Mouse (Mus musculus) embryo, embryonic 10.5 days (tissue): ENCODE data around the gene Cmtm5.
A peak's percentile ranks its signal among the peaks of the same experiment; 100 is the strongest.
"Not testable (repeated sequence)": the region's sequence is repeated elsewhere in the genome, so short reads cannot be mapped to it uniquely, and the experiment has no call there.

Source experiments
- DNase-seq: peaks from one replicate; pipeline ENCODE4 v3.0.0-alpha.2; 2015; ENCODE audit warnings: low spot score

Cmtm5 gene

DNA sequence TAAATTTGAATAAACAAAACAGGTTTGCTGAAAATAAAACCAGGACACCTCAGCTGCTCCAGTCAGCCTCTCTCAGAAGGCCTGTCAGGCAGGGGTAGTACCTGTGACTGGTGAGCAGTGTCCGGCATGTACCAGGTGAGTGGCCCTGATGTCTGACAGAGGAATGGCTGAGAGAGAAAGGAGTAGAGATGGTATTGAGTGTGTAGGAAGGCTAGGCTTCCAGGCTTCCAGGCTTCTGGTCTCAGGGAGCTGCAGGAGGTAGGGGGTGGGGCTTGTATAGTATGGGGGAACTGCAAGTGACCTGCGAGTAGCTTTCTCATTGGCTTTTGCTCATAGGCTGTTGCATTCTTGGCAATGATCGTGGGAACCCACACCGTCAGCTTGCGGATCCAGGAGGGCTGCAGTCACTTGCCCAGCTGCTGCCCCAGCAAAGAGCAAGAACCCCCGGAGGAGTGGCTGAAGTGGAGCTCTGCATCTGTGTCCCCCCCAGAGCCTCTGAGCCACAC is 3.4 kb upstream of the Cmtm5 start, which contains the start of gene Il25:
Il25 (plus strand) TSS at position 51 of the 506 bp plus-strand sequence.
- DNase-seq: no peak

DNA sequence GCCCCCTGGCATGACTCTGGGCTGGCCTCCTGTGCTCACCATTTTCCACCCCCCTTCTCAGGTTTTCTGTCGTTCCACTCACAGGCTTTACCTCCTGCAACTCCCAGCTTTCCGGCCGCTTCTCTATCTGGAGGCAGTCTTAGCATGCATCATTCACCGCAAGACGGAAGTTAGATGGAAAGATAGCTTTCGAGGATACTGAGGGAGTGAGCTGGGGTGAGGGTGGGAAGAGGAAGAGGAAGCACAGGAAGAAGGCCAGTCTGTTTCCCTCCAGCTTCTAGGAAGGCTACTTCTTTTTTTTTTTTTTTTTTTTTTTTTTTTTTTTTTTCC is 735 bp downstream of the Cmtm5 start:
- no peak for DNase-seq

DNA sequence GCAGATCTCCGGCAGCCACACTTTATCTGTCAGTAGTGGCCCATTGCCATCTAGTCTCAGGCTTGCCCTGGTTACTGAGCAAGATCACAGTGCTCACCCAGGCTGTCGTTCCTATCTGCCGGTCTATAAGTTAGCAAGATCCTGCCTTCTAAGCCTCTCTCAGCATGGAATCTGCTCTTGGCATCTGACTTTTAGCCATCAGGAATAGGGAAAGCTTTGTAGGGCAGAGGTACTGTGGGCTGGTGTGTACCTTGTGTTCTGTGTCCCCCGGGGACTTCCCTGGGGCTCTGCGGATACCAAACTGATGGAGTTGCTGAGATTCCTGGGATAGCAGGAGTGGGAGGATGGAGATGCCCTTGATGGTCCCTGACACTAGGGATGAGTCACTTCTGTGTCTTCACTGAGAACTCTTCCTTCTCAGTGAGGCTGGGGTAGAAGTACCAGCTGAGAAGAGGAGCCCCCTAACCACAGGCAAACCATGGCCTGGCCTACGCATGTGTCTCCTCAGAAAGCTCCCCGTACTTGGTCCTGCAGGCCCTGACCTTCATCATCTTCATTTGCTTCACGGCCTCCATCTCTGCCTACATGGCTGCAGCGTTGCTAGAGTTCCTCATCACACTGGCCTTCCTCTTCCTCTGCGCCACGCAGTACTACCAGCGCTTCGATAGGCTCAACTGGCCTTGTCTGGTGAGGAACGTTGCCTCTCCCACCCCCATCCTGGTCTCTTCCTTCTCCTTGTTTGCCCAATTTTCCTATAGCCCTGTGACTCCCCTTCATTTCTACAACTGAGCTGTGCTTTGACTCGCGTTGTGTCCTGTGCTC is 1.5 kb downstream of the Cmtm5 start:
- DNase-seq: no peak

DNA sequence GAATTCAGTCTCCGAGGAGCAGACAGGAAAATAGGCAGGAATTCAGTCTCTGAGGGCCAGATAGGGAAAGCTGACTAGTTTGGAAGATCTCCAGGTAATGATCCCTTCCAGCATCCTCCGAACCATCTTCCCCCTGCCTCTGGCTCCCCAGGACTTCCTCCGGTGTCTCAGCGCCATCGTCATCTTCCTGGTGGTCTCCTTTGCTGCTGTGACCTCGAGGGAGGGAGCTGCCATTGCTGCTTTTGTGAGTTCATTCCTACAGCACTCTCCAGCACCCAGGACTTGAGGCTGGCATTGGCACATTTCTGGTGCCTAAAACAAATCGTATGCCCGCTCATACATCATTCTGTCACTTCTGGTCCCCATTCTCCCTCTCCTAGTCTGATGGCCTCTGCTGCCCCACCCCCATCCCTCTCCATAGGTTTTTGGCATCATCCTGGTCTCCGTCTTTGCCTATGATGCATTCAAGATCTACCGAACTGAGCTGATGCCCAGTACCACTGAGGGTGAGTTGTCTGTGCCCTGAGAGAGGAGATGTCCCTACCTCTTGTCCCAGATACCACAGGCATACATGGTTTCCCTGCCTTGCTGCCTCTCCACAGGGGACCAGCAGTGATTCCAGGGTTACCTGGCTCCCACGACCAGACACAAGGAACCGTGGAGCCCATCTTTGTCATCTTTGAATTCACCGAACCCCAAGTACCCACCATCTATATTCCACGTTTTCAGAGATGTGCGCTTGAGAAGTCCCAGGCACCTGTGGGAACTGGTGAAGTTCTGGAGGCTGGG is 2.6 kb downstream of the Cmtm5 start:
- no peak for DNase-seq

DNA sequence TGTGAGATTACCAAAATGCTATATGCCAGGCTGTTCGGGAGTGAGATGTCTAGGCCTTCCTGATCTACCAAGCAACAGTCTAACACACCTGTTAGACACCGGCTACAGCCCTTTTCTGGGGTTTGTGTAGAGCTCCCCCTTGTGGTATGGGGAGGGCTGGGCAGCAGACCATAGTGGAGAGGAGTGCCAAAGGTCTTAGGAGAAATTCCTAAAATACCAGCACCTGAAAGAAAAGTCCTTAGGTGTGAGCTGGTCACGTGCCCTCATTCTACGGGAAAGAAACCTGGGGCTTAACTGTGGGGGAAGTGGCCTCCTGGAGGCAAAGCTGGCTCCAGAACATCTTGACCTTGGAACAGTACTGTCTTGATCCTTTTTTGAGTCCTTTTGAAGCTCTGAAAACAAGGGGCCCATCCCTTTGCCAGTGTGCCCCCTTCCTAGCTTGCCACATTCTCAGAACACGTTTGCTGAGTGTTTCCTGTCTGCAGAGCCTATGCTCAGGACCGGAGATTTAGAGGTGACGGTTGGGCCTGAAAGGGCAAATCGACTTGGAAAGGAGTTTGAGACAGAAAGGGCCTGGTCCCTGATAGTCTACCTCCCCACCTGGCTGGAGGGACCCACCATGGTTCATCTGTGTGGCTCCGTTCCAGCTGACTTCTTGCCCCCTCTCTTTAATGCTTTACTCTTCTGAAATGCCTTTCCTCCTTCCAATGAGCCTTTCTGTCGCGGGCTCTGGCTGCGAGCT is 3.5 kb downstream of the Cmtm5 start:
- peak; percentile 80 for DNase-seq

DNA sequence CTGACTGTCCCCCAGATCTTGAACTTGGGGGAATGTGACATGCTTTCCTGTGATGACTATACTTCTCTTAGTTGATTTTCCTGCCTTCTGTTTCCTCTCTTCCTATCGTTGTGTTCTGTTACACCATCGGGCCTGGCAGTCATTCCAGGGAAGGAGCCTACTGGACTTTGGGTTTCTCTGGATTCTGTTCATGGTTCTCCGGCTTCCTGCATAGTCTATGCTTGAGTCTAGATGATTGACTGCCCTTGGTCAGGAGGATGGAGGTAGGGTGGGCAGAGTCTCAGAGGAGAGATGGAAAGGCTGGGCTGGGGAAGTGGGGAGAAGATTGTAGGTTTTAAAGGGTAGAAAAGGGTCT is 4.1 kb downstream of the Cmtm5 start:
- DNase-seq: no peak

DNA sequence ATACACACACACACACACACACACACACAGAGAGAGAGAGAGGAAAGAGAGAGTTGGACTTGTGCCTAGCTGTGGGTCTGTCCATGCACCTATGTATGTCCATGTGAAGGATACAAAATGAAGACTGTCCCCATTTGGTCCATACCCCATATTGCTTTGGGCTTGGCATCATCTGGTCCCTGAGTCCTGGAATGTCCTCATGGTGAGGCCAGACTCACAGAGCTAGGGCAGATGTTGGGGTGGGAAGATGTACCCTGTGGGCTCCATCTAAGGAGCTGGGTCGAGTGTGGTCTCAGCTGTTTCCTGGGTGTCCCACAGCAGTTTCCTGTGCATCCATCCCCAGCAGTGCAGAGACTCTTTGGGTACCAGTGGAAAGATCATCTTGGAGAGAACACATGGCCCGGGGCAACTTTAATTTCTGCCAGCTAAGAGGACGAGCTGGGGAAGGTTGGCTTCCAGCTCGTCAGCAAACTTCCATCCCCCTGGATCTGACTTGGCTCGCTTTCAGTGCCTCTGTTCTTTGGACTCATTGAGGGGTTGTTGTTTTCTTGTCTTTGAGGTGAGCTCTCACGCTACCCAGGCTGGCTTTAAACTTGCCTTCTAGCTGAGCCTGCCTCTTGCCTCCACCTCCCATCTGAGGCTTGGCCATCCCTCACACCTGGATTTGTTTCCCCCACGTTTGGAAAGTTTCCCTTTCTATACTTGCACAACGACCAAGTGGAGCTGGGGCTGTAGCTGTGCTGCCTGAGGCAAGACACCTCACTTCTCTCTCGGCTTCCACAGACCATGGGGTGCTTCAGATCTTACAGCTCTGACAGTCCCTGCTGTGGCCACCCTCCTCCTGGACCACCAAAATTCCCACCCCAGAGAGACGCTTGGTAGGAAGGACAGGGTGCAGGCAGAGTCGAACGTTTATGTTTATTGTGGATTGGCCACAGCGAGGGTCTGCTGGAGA is 5.2 kb downstream of the Cmtm5 start:
- no peak for DNase-seq

DNA sequence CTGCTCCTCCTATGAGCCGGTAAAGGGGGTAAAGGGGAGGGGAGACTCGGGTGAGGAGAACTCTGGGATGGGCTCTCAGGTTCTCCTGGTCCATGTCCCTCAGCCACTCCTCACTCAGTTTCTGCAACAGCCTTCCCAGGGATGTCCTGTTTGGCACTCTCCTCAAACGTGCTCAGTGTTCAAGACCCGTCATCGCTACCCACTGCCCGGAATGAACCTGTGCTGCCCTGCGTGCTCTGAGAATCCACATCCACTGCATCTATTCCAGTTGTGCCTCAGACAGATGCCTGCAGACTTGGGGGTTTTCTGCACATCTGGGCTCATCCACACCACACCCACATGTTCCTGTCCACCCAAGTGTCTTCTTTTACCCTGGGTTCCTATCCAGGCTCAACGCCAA is 6.4 kb downstream of the Cmtm5 start:
- DNase-seq: no peak

DNA sequence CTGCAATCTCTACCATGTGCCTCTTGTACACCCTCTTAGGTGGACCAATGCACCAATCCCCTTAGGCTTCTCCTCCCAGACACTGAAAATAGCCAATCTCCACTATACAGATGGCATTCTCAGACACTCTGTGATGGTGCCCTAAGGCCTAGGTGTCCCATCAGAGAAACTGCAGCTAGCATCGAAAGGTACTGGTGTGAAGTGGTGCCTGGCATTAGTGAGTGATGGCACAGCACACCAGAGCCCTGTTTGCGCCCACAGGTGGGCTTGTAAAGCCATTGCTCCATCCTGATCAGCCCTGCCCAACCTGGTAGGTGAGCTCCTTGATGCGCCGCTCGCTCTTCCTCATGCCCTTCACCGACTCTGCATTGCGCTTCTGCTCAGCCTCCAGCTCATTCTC is 7.9 kb downstream of the Cmtm5 start:
- no peak for DNase-seq

DNA sequence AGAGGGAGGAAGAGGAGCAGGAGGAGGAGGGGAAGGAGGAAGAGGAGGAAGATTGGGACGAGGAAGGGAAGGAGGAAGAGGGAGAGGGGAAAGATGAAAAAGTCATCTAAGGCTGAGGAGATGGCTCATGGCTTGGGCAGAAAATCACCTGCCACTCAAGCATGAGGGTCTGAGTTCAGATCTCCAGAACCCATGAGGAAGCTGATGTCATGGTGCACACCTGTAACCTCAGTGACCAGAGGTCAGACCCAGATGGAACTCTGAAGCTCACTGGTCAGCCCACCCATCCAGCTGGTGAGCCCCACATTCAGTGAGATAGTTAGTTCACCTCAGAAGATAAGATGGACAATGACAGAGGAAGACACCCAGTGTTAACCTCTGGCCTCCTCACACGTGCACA is 8.9 kb downstream of the Cmtm5 start:
- no peak for DNase-seq

DNA sequence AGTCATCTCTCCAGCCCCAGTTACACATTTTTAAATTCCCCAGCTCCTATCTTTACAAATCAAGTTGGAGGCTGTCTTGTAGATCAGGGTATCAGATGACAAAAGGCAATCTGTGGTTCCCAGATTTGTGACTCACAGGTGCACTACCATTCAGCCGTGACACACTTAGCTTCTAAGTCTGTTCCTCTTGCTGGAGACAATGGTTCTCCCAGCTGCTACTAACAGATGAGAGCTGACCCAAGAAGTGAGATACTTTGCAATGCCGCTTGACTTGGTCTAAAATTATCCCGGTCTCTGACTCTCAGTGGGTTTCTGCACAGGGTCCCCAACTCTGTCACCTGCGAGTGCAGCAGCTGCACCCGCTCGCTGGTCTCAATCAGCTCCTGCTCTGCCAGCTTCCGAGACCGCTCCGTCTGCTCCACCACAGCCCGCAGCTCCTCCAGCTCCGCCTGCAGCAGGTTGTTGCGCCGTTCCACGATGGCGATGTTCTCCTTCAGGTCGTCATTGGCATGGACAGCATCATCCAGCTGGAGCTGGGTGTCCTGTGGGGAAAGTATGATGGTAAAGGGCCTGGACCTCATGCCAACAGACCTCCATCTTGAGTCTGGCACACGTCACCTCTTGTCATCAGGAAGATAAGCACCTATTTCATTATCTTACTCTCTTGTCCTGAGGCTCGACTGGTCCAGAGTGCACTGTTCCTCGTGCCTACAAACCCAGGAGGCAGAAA is 10.1 kb downstream of the Cmtm5 start:
- no peak for DNase-seq

DNA sequence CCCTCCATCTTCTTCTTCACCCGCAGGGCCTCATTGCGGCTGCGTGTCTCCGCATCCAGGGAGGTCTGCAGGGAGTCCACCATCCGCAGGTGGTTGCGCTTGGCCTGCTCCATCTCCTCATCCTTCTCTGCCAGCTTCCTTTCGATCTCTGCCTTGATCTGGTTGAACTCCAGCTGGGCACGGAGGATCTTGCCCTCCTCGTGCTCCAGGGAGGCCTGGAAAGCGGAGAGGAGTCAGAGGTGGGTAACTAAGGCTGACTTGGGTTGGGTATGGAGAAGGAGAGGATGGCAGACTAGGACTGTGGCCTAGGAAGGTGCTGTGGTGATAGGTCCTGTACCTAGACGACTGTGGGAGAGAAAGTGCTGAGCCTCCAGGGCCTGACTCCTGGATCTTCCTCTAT is 10.9 kb downstream of the Cmtm5 start:
- not testable (repeated sequence) for DNase-seq

DNA sequence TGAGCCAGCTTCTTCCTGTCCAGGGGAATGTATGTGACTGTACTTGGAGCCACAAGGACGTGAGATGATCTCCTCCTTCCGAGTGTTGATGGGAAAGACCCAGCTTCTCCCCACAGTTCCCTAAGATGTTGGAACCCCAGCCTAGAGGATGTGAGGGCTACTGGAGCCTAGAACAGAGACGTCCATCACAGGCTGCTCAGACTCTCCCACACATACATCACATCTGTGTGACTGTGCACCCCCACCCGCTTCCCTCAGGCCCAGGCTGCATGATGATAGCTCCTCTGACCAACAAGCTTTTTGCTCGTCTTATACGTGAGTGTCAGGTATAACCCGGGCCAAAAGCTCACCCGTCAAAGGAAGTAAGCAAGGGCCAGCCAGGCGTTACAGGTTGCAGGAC is 12.7 kb downstream of the Cmtm5 start:
- no peak for DNase-seq

DNA sequence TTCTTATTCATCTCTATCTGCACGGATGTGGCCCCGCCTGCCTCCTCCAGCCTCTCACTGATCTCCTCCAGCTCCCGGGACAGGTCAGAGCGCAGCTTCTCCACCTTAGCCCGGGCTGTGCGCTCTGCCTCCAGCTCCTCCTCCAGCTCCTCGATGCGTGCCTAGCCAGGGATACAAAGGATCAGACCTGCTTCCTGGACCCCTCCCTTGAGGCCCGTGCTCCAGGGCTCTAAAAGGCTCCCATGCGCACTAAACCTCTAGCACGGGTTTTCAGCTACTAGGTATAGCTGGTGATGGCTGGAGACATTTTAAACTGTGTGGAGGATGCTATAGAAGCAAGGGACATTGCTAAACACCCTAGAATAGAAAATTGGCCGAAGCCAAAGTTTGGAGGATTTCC is 14.4 kb downstream of the Cmtm5 start:
- no peak for DNase-seq

DNA sequence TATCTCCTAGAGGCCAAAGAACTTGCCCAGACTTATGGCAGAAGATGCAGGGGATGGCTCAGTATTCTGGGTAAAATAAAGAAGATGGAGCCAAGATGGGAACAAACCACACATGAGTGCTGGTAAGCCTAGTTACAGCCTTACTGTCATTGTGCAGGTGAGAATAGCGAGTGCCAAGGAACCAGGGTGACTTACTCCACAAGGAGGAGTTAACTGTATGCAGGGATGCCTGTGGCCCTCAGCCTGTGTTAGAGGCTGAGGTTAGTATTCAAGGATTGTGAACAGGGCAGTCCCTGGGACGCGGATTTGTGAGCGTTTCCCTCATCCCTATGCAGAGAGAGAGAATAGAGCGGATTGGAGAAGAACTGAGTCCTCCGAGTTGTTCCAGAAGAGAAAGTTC is 15.5 kb downstream of the Cmtm5 start:
- no peak for DNase-seq

DNA sequence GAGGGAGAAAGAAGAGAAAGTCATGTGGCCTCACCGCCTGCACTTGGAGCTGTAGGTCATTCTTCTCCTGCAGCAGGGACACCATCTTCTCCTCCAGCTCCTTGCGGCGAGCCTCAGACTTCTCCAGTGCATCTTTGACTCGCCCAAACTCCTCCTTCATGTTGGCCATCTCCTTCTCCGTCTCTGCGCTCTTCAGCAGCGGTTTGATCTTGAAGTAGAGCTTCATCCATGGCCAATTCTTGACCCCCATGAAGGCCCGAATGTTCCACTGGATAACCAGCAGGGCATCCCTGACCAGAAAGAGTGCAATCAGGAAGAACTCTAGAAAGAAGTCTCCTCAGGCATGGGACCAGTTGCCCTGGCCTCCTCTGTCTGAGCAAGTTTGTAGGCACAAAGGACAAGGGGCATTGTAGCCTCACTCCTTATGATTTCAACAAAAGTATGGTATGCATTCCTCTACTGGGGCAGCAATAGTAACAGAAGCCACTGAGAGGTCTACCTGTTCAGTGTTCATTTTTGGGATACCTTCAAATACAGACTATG is 17.7 kb downstream of the Cmtm5 start:
- no peak for DNase-seq

DNA sequence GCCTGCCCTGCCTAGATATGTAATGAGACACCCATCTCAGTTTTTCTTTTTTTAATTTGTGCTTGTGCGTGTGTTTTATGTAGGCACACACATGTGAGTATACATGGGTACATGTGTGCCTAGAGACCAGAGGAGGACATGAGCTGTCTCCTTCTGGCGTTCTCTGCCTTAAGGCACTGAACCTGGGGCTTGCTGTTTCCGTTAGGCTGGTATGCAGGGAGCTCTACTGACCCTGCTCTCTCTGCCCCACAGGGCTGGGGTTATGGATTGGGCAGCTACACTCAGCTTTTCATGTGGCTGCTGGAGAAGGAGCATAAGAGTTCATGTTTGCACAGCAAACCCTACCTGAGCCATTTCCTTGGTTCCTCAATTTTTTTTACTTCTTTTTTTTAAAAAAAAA is 18.4 kb downstream of the Cmtm5 start:
- DNase-seq: no peak

DNA sequence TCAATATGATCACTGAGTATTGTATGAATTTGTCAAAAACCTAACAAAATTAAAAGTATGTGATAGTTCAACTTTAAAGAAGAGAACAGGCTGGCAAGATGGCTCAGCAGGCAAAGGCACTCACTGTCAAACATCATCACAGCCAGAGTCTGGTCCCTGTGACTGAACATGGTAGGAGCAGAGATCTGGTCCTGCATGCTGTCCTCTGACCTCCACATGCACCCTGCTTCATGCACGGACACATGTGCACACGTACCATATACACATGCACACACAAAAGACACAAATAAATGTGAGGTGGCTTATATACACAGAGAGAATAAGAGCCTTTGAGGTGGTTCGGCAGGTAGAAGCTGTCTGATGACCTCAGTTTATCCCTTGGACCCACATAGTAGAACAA is 19.4 kb downstream of the Cmtm5 start:
- no peak for DNase-seq

DNA sequence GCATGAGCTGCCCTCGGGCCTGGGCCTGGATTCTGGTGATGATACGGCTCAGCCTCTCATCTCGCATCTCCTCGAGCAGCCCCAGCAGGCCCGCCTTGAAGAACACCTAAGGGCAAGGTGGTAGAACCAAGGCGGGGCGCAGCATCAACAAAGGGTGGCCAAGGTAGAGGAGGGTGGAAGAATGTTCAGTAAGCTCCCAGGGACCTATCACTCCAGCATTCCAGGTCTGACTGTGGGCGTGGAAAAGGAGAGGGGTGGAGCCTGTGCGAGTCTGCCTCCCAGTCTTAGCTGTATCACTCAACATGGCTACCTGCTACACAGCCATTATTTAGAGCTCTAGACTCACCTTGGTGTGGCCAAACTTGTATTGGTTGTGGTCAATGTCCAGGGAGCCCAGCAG is 20.5 kb downstream of the Cmtm5 start:
- DNase-seq: no peak

DNA sequence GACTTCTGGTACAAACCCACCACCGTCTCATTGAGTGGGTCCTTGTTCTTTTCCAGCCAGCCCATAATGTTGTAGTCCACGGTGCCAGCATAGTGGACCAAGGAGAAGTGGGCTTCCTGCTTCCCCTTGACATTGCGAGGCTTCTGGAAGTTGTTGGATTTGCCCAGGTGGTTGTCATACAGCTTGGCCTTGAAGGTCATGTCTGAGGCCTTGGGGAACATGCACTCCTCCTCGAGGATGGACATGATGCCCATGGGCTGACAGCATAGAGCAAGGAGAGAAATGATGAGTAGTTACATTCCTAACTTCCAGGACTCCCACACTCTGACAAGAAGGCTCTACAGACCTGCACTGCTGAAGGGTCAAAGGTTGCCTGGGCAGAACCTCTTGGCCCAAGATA is 22.4 kb downstream of the Cmtm5 start:
- no peak for DNase-seq

DNA sequence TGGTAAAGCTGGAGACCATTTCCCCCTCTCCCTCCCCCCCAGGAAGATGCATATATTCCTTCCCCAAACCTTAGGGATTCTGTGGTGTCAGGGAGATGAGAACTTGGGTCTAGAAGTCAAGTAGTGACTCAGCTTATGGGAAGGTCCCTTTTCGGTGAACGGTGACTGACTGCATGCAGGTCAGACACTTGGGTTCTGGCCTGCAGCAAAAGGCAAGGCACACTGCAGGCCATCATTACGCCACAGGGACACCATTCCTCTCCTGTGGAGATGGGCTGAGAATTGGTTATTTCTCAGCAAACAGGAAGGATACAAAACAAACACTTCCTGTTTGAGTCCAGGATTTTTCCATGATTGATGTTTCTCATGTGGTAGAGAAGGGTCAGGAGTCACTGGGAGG is 23.1 kb downstream of the Cmtm5 start:
- no peak for DNase-seq
